In genomic region chr1:190911415-190912123, GRCm38 (mm10) we compare ENCODE assay signal across 8 mouse cellular contexts. TPM values are rescaled to one million over a fixed set of nuclear protein-coding genes. Genes with fewer than 3 reads are reported as not detected.
DNase-seq lines count a peak whose midpoint lies in the region; ATAC-seq lines count a peak whose summit lies in the region.

Gene Rps6kc1 (minus strand): TSS chr1:190911770.

- DNase-seq in adipocyte (ENCODE audit: low spot score) = peak; percentile 85
- DNase-seq in embryo, embryonic 10 days (ENCODE audit: low spot score) = peak; percentile 86
- DNase-seq in gastrocnemius, postnatal 10 days = peak; percentile 89
- peak; percentile 83 to 93 for DNase-seq in left cerebral cortex, postnatal 10 days (ENCODE audit: extremely low spot score in 1 of 2, low spot score in 2 of 2)
- DNase-seq in right cerebral cortex, postnatal 14 days = peak; percentile 88
- DNase-seq in urinary bladder, postnatal 25 days (ENCODE audit: low spot score) = peak; percentile 75

- intact Hi-C loops in left cerebral cortex, postnatal 10 days (cut with DNase I) = no loop called here

- peak; percentile 82 for ATAC-seq in inflammation-experienced regulatory T-cells, adult 6 months
- ATAC-seq in megakaryocyte progenitor cell, adult 5-6 weeks (replicated peaks; ENCODE audit: poor library complexity) = peak; percentile 78

RNA-seq across cellular contexts. Expression of gene Rps6kc1, which starts in this region (rescaled TPM):
- total RNA-seq in gastrocnemius, postnatal 10 days (2021) = 10 to 100 TPM; 20.4 to 23.7 TPM
- 1 to 10 TPM; 4.7 to 8.8 (median 8.8) TPM for polyA plus RNA-seq in inflammation-experienced regulatory T-cells, adult 6 months (2017; shearing (Covaris generic))
- 10 to 100 TPM; 68.2 to 72.6 TPM for total RNA-seq in left cerebral cortex, postnatal 10 days (2021)
- total RNA-seq in megakaryocyte progenitor cell, adult 5-6 weeks (2015) = 6.9 and 7.2 TPM in 2 replicates
- total RNA-seq in megakaryocyte progenitor cell, adult 5-6 weeks (2017) = 8.7 and 10.4 TPM in 2 replicates

Comparison
In these comparisons a context has a peak if more than half of its experiments do, and no peak if none do; other contexts are left out.
1. Peak in every context shown above with its lines: DNase-seq and ATAC-seq.